Mouse (Mus musculus): ENCODE results near the gene Lap3. TPM values are rescaled to one million over a fixed set of nuclear protein-coding genes. Genes with fewer than 3 reads are reported as not detected.
A peak's percentile ranks its signal among the peaks of the same experiment; 100 is the strongest.

The Lap3 gene
- polyA plus RNA-seq, 1 experiment from 2014 or later, result 39.1 TPM

GRCm38 (mm10) chr5:45525101-45525500 lies 31.9 kb downstream of the Lap3 start:
- Histone ChIP-seq H3K4me1 (replicated peaks) (peaks cover 17% of the 10 kb centered on the region), H3K9ac (no peak overlapping the region), H3K4me3 (replicated peaks) (no peak overlapping the region), H3K9me3 (replicated peaks) (no peaks in the 10 kb centered on the region), H3K36me3 (replicated peaks) (peaks cover 54% of the 10 kb centered on the region), H3K27ac (replicated peaks) (no peak overlapping the region), H3K27me3 (no peaks in the 10 kb centered on the region), H3K4me2 (no peak overlapping the region)
- no peak for ATAC-seq (ENCODE audit: insufficient read depth)
- 82% methylated on average over 10 of the region's 10 CpGs for WGBS (ENCODE audit: insufficient replicate concordance)

GRCm38 (mm10) chr5:45526338-45526737 lies 33.2 kb downstream of the Lap3 start:
- H3K4me1 ChIP-seq (replicated peaks), result peaks cover 8% of the 10 kb centered on the region
- no peak overlapping the region for H3K4me3 ChIP-seq (replicated peaks)
- H3K36me3 ChIP-seq (replicated peaks), result peaks cover 59% of the 10 kb centered on the region
- H3K27ac ChIP-seq (replicated peaks), result no peak overlapping the region
- 73% methylated on average over 4 of the region's 4 CpGs for WGBS (ENCODE audit: insufficient replicate concordance)
- no peaks in the 10 kb centered on the region for H3K27me3 ChIP-seq
- no peak overlapping the region for H3K9ac ChIP-seq
- H3K9me3 ChIP-seq (replicated peaks), result no peaks in the 10 kb centered on the region
- no peak overlapping the region for H3K4me2 ChIP-seq
- ATAC-seq (ENCODE audit: insufficient read depth), result no peak

DNA sequence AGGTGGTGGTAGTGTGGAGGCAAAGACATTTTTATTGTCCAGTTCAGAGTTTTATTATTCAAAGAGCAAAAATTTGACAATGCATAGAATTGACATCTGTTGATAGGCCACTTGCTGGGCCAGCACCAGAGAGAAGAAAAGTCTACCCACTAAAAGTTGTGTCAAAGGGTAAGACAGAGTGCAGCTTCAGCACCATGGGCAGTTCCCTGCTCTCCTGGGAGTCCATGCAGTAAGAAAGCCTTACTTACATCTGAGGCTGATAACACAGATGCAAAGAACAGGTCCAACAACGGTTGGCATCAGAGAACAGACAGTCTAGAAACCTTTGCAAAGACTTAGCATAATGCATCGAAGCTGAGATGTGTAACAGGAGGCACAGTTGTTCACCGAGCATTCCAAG lies 36.5 kb downstream of the Lap3 start:
- WGBS (ENCODE audit: insufficient replicate concordance), result 65% methylated on average over 3 of the region's 3 CpGs
- Histone ChIP-seq H3K27ac (replicated peaks) (no peak overlapping the region), H3K4me3 (replicated peaks) (no peak overlapping the region), H3K36me3 (replicated peaks) (peaks cover 50% of the 10 kb centered on the region), H3K4me2 (no peak overlapping the region), H3K4me1 (replicated peaks) (peaks cover 5% of the 10 kb centered on the region; the same call in 1 of the 2 replicates), H3K27me3 (no peaks in the 10 kb centered on the region), H3K9me3 (replicated peaks) (no peaks in the 10 kb centered on the region), H3K9ac (no peak overlapping the region)
- ATAC-seq (ENCODE audit: insufficient read depth), result no peak

GRCm38 (mm10) chr5:45534319-45535098 lies 41.3 kb downstream of the Lap3 start:
- Histone ChIP-seq H3K4me1 (replicated peaks) (peaks cover 5% of the 10 kb centered on the region; the same call in 1 of the 2 replicates), H3K4me2 (peak overlapping the region; percentile 33), H3K4me3 (replicated peaks) (no peak overlapping the region), H3K27me3 (no peaks in the 10 kb centered on the region), H3K27ac (replicated peaks) (no peak overlapping the region), H3K36me3 (replicated peaks) (peaks cover 8% of the 10 kb centered on the region; the same call in 1 of the 2 replicates), H3K9ac (no peak overlapping the region), H3K9me3 (replicated peaks) (no peaks in the 10 kb centered on the region)
- ATAC-seq (ENCODE audit: insufficient read depth), result peak; percentile 78
- WGBS (ENCODE audit: insufficient replicate concordance), result 5% methylated on average over 17 of the region's 17 CpGs

- H3K4me1 ChIP-seq (replicated peaks), result peaks cover 5% of the 10 kb centered on the region; the same call in 1 of the 2 replicates
- H3K36me3 ChIP-seq (replicated peaks), result 0 out of 2 replicates have a peak, but pooled peaks cover 4% of the 10 kb centered on the region
- WGBS (ENCODE audit: insufficient replicate concordance), result 49% methylated on average over 4 of the region's 4 CpGs
- H3K4me3 ChIP-seq (replicated peaks), result no peak overlapping the region
- no peak for ATAC-seq (ENCODE audit: insufficient read depth)
- H3K27ac ChIP-seq (replicated peaks), result no peak overlapping the region
- no peaks in the 10 kb centered on the region for H3K9me3 ChIP-seq (replicated peaks)
- H3K9ac ChIP-seq, result no peak overlapping the region
- no peaks in the 10 kb centered on the region for H3K27me3 ChIP-seq
- no peak overlapping the region for H3K4me2 ChIP-seq
Measured at GRCm38 (mm10) chr5:45535177-45535576, 42.0 kb downstream of the Lap3 start.

DNA sequence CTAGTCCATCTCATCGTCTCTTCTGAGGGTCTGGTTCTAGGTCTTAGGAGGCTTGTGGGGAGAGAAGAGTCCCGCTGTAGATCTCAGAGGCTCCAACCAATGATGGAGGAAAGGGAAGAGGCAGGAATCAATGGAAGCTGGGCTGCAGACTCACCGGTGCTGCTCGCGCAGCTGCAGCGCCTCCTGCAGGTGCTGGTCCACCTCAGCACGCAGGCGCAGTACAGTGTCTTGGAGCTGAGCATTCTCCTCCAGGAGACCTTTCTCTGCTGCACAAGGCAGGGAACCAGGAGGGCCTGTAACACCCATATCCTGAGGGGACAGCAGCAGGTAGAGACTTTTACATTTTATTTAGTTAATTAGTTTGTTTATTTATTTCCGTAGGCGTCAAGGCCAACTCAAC lies 46.3 kb downstream of the Lap3 start:
- no peak overlapping the region for H3K27ac ChIP-seq (replicated peaks)
- no peak for ATAC-seq (ENCODE audit: insufficient read depth)

GRCm38 (mm10) chr5:45543374-45543773 lies 50.2 kb downstream of the Lap3 start:
- H3K4me1 ChIP-seq (replicated peaks), result no peaks in the 10 kb centered on the region
- H3K36me3 ChIP-seq (replicated peaks), result no peaks in the 10 kb centered on the region
- WGBS (ENCODE audit: insufficient replicate concordance), result 56% methylated on average over 5 of the region's 5 CpGs
- no peaks in the 10 kb centered on the region for H3K27me3 ChIP-seq
- no peak overlapping the region for H3K9ac ChIP-seq
- H3K4me2 ChIP-seq, result no peak overlapping the region
- H3K4me3 ChIP-seq (replicated peaks), result no peak overlapping the region
- H3K27ac ChIP-seq (replicated peaks), result no peak overlapping the region
- no peak for ATAC-seq (ENCODE audit: insufficient read depth)
- no peaks in the 10 kb centered on the region for H3K9me3 ChIP-seq (replicated peaks)

More for the DNA sequence above, 46.3 kb downstream of the Lap3 start:
- Histone ChIP-seq H3K4me2 (no peak overlapping the region), H3K4me1 (replicated peaks) (no peaks in the 10 kb centered on the region; the same call in 1 of the 2 replicates), H3K9me3 (replicated peaks) (no peaks in the 10 kb centered on the region), H3K36me3 (replicated peaks) (no peaks in the 10 kb centered on the region), H3K9ac (no peak overlapping the region), H3K27me3 (no peaks in the 10 kb centered on the region), H3K4me3 (replicated peaks) (no peak overlapping the region)
- 56% methylated on average over 10 of the region's 10 CpGs for WGBS (ENCODE audit: insufficient replicate concordance)

- WGBS (ENCODE audit: insufficient replicate concordance), result 57% methylated on average over 1 of the region's 1 CpGs
- no peak overlapping the region for H3K4me2 ChIP-seq
- H3K4me3 ChIP-seq (replicated peaks), result no peak overlapping the region
- H3K9me3 ChIP-seq (replicated peaks), result no peaks in the 10 kb centered on the region
- H3K27me3 ChIP-seq, result no peaks in the 10 kb centered on the region
- no peak overlapping the region for H3K27ac ChIP-seq (replicated peaks)
- H3K36me3 ChIP-seq (replicated peaks), result no peaks in the 10 kb centered on the region
- no peak for ATAC-seq (ENCODE audit: insufficient read depth)
- H3K9ac ChIP-seq, result no peak overlapping the region
- H3K4me1 ChIP-seq (replicated peaks), result no peaks in the 10 kb centered on the region
Measured at GRCm38 (mm10) chr5:45549586-45549985, 56.4 kb downstream of the Lap3 start.

Other genes starting within 250 kb of the Lap3 start
- 85.3 and 101 TPM in 2 replicates for gene Qdpr, start 43.1 kb upstream of the Lap3 start, polyA plus RNA-seq (2015; fragmentation: Nextera tagmentation; extraction: Ambion mirVana)
- gene Clrn2, start 39.6 kb upstream of the Lap3 start, polyA plus RNA-seq (2015; fragmentation: Nextera tagmentation; extraction: Ambion mirVana), result not detected in 2 replicates
- 82.1 and 92.2 TPM in 2 replicates for gene Med28, start 26.9 kb downstream of the Lap3 start, polyA plus RNA-seq (2015; fragmentation: Nextera tagmentation; extraction: Ambion mirVana)
- gene Fam184b, start 146.2 kb downstream of the Lap3 start, polyA plus RNA-seq (2015; fragmentation: Nextera tagmentation; extraction: Ambion mirVana), result 0.06 and 0.12 TPM in 2 replicates
- 44.5 and 47.7 TPM in 2 replicates for gene Ncapg, start 176.5 kb downstream of the Lap3 start, polyA plus RNA-seq (2015; fragmentation: Nextera tagmentation; extraction: Ambion mirVana)

Data from liver, embryonic 15.5 days (tissue).